Mouse (Mus musculus) forebrain, embryonic 11.5 days (tissue): ENCODE data around the gene Dnm2. TPM values are rescaled to one million over a fixed set of nuclear protein-coding genes. Genes with fewer than 3 reads are reported as not detected.

Source experiments
- ATAC-seq: fragments of 200-750 bp; cut with Nextera tagmentation; replicated peaks from 2 replicates; pipeline ENCODE4 v1.8.0; 2017; ENCODE audit warnings: moderate TSS enrichment; ENCODE audit not compliant: low FRiP score
- DNase-seq: peaks from one replicate; pipeline ENCODE4 v3.0.0-alpha.2; 2017; ENCODE audit warnings: low spot score
- H3K27ac ChIP-seq: fragments of 300-500 bp; sonication (generic); 2 replicates; pipeline ENCODE4 v1.5.1; 2014; ENCODE audit warnings: low read depth, low read length
- H3K27me3 ChIP-seq: fragments of 300-500 bp; sonication (generic); 2 replicates; pipeline ENCODE4 v1.6.1; 2014; ENCODE audit warnings: mild to moderate bottlenecking, low read length, mixed read lengths; ENCODE audit not compliant: control insufficient read depth, insufficient read depth
- H3K36me3 ChIP-seq: fragments of 300-500 bp; sonication (generic); 2 replicates; pipeline ENCODE4 v1.6.1; 2014; ENCODE audit warnings: mild to moderate bottlenecking, low read length, moderate library complexity, mixed read lengths; ENCODE audit not compliant: control insufficient read depth, insufficient read depth
- H3K4me1 ChIP-seq: fragments of 300-500 bp; sonication (generic); replicated peaks from 2 replicates; pipeline ENCODE4 v1.6.1; 2014; ENCODE audit warnings: low read length, mixed read lengths; ENCODE audit not compliant: control insufficient read depth, insufficient read depth
- H3K4me2 ChIP-seq: fragments of 300-500 bp; sonication (generic); 2 replicates; pipeline ENCODE4 v1.6.1; 2014; ENCODE audit warnings: low read depth, mild to moderate bottlenecking, low read length, moderate library complexity, mixed read lengths; ENCODE audit not compliant: severe bottlenecking
- H3K4me3 ChIP-seq: fragments of 300-500 bp; sonication (generic); 2 replicates; pipeline ENCODE4 v1.5.1; 2014; ENCODE audit warnings: low read depth, low read length
- H3K9ac ChIP-seq: fragments of 300-500 bp; sonication (generic); 2 replicates; pipeline ENCODE4 v1.6.1; 2014; ENCODE audit warnings: low read length
- H3K9me3 ChIP-seq: fragments of 300-500 bp; sonication (generic); 2 replicates; pipeline ENCODE4 v1.6.1; 2016; ENCODE audit warnings: low read length, mixed read lengths; ENCODE audit not compliant: control insufficient read depth
- WGBS: fragments of 180-500 bp; shearing (Covaris S2); extraction: QIAGEN DNeasy Blood & Tissue Kit; methylation state at CpG from one replicate; pipeline ENCODE4 v1.1.7; 2014; 5-methylcytosine and 5-hydroxymethylcytosine counted together
- polyA plus RNA-seq: library from polyadenylated mRNA; unstranded; fragments of >200 nt; fragmentation: Nextera tagmentation; extraction: Ambion mirVana; gene quantifications from 2 replicates; pipeline ENCODE4 v1.2.1, GENCODE M21; 2014

The Dnm2 gene
- polyA plus RNA-seq, 1 experiment from 2014 or later = 74.0 TPM

DNA sequence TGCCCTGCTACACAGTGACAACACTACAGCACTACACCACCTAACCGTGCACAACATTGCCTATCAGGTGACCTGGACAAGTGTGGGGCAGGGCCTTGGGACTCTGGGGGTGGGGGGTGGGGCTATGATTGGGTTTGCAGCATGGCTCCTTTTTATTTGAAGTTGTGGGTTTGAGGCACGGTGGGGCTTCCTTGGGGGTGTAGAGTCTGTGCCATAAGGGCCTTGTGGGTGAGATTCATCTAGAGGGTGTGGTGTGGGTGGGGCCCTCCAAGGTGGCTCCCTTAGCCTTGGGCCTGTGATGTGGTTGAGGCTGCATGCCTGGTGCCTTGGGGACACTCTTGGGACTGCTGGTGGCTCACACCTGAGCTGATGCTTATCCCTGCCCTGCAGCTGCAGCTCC lies 5.1 kb upstream of the Dnm2 start:
- Histone ChIP-seq H3K36me3 (peaks cover 4% of the 10 kb centered on the region; the same call in 1 of the 2 replicates), H3K27me3 (no peaks in the 10 kb centered on the region), H3K9me3 (no peaks in the 10 kb centered on the region), H3K27ac (no peak overlapping the region), H3K9ac (no peak overlapping the region), H3K4me3 (no peak overlapping the region), H3K4me2 (no peak overlapping the region), H3K4me1 (0 out of 2 replicates have a peak, but pooled peaks cover 2% of the 10 kb centered on the region)
- WGBS = 97% methylated on average over 2 of the region's 2 CpGs
- ATAC-seq = no peak
- no peak for DNase-seq

DNA sequence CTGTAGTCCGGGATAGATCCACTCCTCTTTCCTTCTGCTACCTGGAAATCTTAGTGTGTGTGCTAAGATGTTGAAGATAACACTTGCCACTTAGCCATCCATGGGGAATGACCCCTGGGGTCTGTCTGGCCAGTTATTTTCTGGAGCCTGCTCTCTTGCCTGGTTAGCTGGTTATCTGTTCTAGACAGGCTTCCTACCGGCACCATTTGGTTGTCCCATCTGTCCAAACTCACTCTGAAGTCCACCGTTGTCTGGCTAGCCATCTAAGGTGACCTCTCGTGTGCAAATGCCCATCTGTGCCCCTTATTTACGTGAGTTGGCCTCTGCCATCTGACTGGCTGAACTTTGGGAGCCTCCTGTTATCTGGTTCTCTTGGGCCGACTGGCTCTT lies 843 bp downstream of the Dnm2 start:
- Histone ChIP-seq H3K9me3 (no peaks in the 10 kb centered on the region), H3K27ac (no peak overlapping the region), H3K4me2 (peak overlapping the region; percentile 60), H3K4me3 (peak overlapping the region; percentile 97), H3K9ac (peak overlapping the region; percentile 86), H3K36me3 (no peaks in the 10 kb centered on the region), H3K4me1 (peaks cover 6% of the 10 kb centered on the region), H3K27me3 (no peaks in the 10 kb centered on the region)
- no peak for ATAC-seq
- WGBS = 16% methylated on average over 6 of the region's 6 CpGs
- no peak for DNase-seq

DNA sequence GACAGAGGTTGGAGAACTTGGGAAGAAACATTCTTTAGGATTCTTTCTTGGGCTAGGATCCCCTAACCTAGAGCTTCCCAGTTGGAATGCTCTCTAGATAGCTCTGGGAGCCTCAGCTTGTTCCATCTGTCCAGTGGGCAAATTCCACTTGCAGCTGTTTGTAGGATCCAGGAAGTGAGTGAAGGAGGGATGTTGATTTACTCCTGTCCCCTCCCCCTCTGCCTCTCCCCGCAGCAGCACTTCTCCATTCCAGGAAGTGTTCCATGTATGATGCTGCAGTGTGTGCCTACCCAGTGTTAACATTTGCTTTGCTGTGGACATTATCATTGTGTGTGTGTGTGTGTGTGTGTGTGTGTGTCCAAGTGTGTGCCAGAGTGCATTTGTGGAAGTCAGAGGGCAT lies 1.3 kb downstream of the Dnm2 start:
- H3K4me3 ChIP-seq = peak overlapping the region; percentile 97
- no peak for DNase-seq
- peaks cover 9% of the 10 kb centered on the region for H3K4me1 ChIP-seq
- no peaks in the 10 kb centered on the region for H3K9me3 ChIP-seq
- H3K27ac ChIP-seq = no peak overlapping the region
- ATAC-seq = no peak
- H3K4me2 ChIP-seq = peak overlapping the region; percentile 60
- H3K27me3 ChIP-seq = no peaks in the 10 kb centered on the region
- WGBS = 35% methylated on average over 1 of the region's 1 CpGs
- peak overlapping the region; percentile 86; the same call in 1 of the 2 replicates for H3K9ac ChIP-seq
- no peaks in the 10 kb centered on the region for H3K36me3 ChIP-seq

DNA sequence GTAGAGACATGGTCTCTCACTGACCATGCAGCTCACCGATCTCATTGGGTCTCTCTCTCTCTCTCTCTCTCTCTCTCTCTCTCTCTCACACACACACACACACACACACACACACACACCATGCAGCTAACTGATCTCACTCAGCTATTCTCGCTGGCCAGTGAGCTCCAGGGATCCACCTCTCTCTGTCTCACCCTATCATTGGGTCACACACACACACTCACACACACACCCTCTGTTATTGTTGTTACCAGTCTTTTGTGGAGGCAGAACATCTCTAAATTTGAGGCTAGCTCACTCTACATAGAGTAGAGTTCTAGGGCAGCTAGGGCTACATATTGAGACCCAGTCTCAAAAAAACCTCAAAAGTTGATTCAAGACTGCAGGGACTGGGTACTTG lies 1.8 kb downstream of the Dnm2 start:
- Histone ChIP-seq H3K27me3 (no peaks in the 10 kb centered on the region), H3K36me3 (no peaks in the 10 kb centered on the region), H3K9ac (no peak overlapping the region), H3K4me2 (no peak overlapping the region; the same call in 1 of the 2 replicates), H3K27ac (no peak overlapping the region), H3K4me1 (peaks cover 11% of the 10 kb centered on the region), H3K9me3 (no peaks in the 10 kb centered on the region), H3K4me3 (no peak overlapping the region; the same call in 1 of the 2 replicates)
- WGBS = 79% methylated on average over 2 of the region's 2 CpGs
- DNase-seq = no peak
- ATAC-seq = no peak

DNA sequence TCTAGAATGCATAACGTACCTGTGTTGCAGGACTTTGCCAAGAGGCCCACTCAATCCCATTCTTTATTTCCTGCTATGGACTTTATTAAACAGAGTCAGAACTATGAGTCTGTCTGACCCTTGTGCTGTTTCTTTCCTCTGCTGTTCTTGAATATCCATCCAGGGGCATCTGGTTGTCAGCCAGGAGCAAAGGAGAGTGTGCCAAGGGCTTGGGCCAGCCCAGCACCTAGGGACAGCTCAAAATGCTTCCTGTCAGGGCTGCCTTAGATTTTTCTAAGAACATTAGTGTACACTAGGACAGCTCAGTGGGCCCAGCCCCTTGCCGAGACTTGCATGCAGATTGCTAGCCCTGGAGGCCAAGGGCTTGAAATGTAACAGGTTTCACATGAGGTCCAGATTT lies 3.1 kb downstream of the Dnm2 start:
- Histone ChIP-seq H3K4me3 (no peak overlapping the region), H3K27ac (no peak overlapping the region), H3K4me1 (peaks cover 11% of the 10 kb centered on the region), H3K27me3 (no peaks in the 10 kb centered on the region), H3K9ac (no peak overlapping the region), H3K4me2 (no peak overlapping the region), H3K9me3 (no peaks in the 10 kb centered on the region), H3K36me3 (no peaks in the 10 kb centered on the region)
- ATAC-seq = no peak
- no peak for DNase-seq
- WGBS = 91% methylated on average over 2 of the region's 2 CpGs

DNA sequence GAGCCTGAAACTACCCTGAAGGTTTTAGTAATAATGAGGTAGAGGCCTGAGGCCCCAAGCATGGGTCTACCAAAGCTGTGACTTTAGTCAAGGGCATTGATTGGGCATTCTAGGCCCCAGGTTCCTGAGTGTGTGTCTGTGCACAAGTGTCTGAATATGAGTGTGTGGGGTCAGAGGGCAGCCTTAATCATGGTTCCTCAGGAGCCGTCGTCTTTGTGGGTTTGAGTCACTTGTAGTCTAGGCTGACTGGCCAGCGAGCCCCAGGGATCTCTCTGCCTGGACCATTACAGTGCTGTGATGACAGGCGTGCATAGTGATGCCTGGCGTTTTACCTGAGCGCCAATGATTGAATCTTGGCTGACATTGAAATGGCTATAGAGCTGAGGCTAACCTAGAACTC lies 3.5 kb downstream of the Dnm2 start:
- 87% methylated on average over 6 of the region's 6 CpGs for WGBS
- Histone ChIP-seq H3K27ac (no peak overlapping the region), H3K4me1 (peaks cover 11% of the 10 kb centered on the region), H3K4me3 (no peak overlapping the region), H3K27me3 (no peaks in the 10 kb centered on the region), H3K4me2 (no peak overlapping the region), H3K9ac (no peak overlapping the region), H3K36me3 (no peaks in the 10 kb centered on the region), H3K9me3 (no peaks in the 10 kb centered on the region)
- ATAC-seq (no peak), DNase-seq (no peak)

DNA sequence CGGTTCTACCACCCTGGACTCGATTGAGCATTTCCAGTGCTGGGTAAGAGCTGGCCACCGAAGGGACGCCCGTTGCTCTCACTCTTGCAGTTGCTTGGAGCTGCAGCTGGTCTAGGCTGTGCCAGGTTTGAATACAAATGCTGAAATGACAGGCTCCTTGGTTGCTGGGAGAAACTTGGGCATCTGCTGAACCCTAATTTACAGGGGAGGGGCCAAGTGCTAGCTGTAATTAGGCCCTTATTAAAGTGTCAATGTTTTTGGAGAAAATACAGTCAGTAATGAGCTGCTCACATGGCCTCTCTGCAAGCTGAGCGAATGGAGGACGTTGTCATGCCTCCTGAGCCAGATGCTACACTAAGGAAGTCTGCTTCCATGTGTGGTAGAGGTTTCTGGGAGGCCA lies 6.0 kb downstream of the Dnm2 start:
- no peak overlapping the region for H3K9ac ChIP-seq
- ATAC-seq = peak; percentile 30; the same call in 1 of the 2 replicates
- 76% methylated on average over 7 of the region's 7 CpGs for WGBS

DNA sequence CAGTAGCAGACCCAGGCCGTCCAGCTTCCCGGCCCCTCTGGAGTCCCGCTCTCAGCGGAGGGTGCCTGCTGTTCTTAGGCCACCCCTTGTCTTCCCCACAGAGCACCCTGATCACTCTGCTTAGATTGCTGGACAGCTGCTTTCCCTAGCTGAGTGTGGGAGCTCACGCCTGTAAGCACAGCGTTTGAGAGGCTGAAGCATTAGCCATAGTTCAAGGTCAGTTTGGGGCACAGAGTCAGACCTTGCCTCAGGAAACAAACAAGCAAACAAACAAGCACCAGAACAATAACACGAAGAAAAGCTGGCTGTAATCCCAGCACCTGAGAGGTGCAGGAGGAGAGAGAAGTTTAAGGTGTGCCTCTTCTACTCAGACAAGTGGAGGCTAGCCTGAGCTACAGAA lies 7.4 kb downstream of the Dnm2 start:
- H3K27me3 ChIP-seq = no peaks in the 10 kb centered on the region
- WGBS = 83% methylated on average over 7 of the region's 7 CpGs
- H3K4me1 ChIP-seq = peaks cover 5% of the 10 kb centered on the region; the same call in 1 of the 2 replicates
- DNase-seq (no peak), ATAC-seq (no peak)
- no peak overlapping the region for H3K4me2 ChIP-seq
- no peak overlapping the region for H3K27ac ChIP-seq
- no peaks in the 10 kb centered on the region for H3K9me3 ChIP-seq
- no peak overlapping the region for H3K9ac ChIP-seq
- H3K4me3 ChIP-seq = no peak overlapping the region
- no peaks in the 10 kb centered on the region for H3K36me3 ChIP-seq

More for the DNA sequence above, 6.0 kb downstream of the Dnm2 start:
- no peak for DNase-seq
- H3K36me3 ChIP-seq = no peaks in the 10 kb centered on the region
- no peaks in the 10 kb centered on the region for H3K27me3 ChIP-seq
- H3K27ac ChIP-seq = no peak overlapping the region
- no peak overlapping the region for H3K4me2 ChIP-seq
- H3K4me1 ChIP-seq = peaks cover 7% of the 10 kb centered on the region
- no peaks in the 10 kb centered on the region for H3K9me3 ChIP-seq
- no peak overlapping the region for H3K4me3 ChIP-seq

DNA sequence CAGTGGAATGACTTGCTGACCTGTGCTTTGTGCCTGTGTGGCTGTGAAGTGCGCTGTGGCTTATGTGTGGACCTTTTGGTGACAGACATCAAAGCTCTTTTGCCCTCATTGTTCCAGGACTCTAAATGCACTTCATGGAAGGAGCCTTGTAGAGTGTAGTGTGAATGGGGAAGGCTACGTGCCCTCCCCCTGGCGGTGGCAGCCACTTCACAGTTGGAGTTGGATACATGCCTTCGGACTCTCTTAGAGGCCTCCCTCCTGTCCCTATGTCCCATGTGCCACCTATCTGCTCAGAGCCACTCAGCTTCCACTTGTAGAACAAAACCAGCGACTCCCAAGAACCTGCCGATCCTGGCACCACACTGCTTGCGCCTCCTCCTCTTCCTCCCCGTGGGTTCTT lies 9.1 kb downstream of the Dnm2 start:
- Histone ChIP-seq H3K4me2 (no peak overlapping the region), H3K27me3 (no peaks in the 10 kb centered on the region), H3K36me3 (no peaks in the 10 kb centered on the region), H3K4me1 (peaks cover 5% of the 10 kb centered on the region; the same call in 1 of the 2 replicates), H3K9ac (no peak overlapping the region), H3K9me3 (no peaks in the 10 kb centered on the region), H3K4me3 (no peak overlapping the region), H3K27ac (no peak overlapping the region)
- DNase-seq = no peak
- ATAC-seq = no peak
- 93% methylated on average over 8 of the region's 8 CpGs for WGBS
